Mouse (Mus musculus) bone marrow, adult 2 months (tissue): Measurements from ENCODE around the gene Ttll9.

Experiments
- CTCF ChIP-seq: fragments of 200-500 bp; IDR thresholded peaks from 2 replicates; pipeline ENCODE4 v1.5.1; 2011; ENCODE audit warnings: low read length, control low read depth; ENCODE audit not compliant: control insufficient read depth, insufficient read depth
- POLR2A ChIP-seq: fragments of 200-500 bp; IDR thresholded peaks from 2 replicates; pipeline ENCODE4 v1.6.1; 2011; ENCODE audit warnings: low read depth, mild to moderate bottlenecking, control low read depth, low read length, borderline replicate concordance; ENCODE audit not compliant: control insufficient read depth

DNA sequence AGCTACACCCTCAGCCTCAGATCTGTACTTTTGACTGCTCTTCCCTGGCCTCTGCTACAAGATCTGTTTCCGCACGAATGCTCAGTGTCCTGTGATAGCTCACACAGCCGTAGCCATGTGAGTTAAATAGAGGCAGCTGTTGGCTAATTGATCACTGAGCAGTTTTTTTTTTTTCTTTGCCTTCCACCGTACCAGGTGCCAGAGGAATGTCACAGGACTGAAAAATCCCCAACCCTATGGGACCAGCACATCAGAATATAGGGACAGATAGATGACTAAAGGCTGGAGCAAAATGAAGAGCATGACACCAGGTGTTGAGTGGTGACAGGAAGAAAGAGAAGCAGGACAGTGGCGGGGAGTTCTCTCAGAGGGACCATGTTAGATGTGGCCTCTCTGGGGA is 46.2 kb upstream of the Ttll9 start:
- no peak for TF ChIP-seq POLR2A
- TF ChIP-seq CTCF, result no peak
